Mouse (Mus musculus) colon, adult 2 months (tissue): Measurements from ENCODE around the gene Glt8d2. TPM values are rescaled to one million over a fixed set of nuclear protein-coding genes. Genes with fewer than 3 reads are reported as not detected.

Experiments
- polyA plus RNA-seq: library from polyadenylated mRNA; depleted of rRNA; stranded (reverse); fragments of >200 nt; gene quantifications from 2 replicates; pipeline ENCODE4 v1.2.3, GENCODE M21; 2012; rRNA removed

The Glt8d2 gene
- polyA plus RNA-seq, result 0.99 and 1.2 TPM in 2 replicates

DNA sequence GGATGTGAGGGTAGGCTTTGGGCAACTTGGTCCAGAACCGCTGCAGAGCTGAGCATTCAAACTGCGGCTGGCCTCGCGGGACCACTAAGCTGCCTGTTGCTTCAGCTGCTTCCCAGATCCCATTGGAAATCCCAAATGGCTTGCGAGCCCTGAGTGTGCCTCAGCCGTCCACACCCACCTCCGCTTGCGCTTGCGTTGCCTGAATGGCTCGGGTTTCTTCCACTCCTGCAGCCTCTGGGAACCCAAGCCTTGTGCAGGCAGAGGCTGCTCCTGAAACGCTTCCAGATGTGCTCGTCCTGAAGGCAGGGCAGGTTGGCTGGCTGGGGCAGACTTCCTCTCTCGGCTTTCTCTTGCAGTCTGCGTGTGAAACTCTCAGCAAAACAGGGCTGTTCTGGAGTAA, at the start of gene Glt8d2:
Gene Glt8d2 (minus strand): TSS at position 157 of the 400 bp plus-strand sequence.

DNA sequence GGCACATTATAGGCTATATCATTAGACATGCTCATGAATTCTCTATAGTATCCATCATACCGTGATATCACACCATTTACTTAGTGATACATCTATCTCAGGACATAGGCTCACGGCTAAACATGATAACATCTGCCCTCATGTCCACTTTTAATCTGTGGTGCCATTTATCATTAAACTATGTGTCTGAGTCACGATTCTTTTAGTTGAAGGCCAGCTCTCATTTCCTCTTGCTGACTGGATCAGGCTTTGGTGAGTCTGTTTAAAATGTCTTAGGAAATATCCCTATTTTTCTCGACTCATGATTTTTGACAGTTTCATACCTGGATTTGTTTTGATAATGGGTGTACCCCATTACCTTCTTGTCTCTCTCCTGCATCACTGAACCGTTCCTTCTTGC, 5.5 kb upstream of the Glt8d2 start, which contains the start of gene Hcfc2:
Gene Hcfc2 (plus strand): TSS at position 205 of the 400 bp plus-strand sequence.

DNA sequence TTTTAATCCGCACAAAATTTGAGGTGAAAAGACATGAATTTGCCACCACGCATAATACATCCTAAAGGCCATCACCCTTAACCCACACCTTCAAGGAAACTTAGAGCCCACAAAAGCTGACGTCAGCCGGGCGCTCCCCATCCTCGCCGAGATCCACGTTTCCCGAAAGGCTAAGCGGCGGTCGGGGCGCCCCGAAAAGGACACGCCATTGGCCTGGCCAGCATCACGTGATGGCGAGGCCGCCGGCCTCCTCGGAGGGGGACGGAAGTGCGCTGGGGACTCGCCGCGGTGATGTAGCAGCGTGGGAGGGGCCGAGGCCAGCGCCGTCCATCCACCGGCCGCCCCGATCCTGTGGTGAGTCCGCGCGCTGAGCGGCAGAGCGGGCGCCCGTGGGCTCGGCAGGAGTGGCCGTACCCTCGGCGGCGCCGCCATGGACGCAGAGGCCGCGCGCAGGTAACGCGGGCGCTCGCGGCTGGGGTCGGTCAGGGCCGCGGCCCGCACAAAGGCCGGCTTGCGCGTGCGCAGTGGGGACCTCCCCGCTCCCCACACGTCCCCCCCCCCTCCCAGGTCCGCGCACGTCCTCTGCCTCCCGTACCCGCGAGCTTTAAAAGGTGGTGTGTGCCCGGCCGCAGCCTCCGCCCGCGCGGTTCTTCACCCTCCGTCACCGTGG, 60.7 kb downstream of the Glt8d2 start, which contains the start of gene Tdg:
Gene Tdg (plus strand): TSS at position 243 of the 670 bp plus-strand sequence.

DNA sequence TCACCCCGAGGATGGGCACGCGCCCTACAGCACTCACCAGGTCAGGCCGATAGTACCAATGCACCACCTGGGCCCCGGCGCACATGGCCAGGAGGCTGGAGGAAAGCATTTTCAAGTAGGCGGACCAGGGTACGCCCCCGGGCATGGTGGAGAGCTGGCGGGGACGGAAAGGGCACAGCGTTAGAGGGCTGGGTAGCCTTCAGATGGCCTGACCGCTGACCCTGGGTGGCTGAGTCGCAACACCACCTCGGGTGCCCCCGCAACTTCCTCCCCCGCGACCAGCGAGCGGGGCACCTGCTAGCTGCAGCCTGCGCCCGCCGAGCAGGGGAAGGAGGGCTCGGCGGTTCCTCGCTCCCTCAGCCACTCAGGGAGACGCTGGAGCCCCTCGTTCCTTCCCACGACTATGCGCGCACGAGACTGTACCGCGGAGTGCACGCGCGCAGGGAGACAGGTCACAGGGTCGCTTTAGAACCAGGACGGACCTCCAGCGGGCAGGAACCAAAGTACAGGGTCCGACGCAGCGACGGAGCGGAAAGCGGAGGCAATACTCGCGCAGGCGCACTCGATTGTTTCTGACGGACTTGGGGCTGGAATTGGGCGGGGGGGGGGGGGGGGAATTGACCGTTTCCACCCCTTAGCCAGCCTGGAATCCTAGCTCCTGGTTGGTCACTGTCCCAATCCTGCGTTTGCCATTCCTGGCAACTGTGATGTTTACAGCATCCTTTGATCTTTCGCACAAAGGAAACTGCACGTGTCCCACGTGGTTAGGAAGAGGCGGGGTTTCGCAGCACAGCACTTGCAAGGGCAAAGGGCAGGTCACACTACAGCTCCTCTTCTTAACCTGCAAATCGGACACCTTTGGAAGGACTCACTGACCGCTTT, 67.5 kb downstream of the Glt8d2 start, which contains the start of gene 1190007I07Rik:
Gene 1190007I07Rik (minus strand): TSS at position 558 of the 882 bp plus-strand sequence.

Other genes starting within 250 kb of the Glt8d2 start
- gene Gm1553, start 198.0 kb downstream of the Glt8d2 start, polyA plus RNA-seq, result not detected in 2 replicates
- gene 1190007I07Rik, start 67.4 kb downstream of the Glt8d2 start, polyA plus RNA-seq, result 48.9 and 52.9 TPM in 2 replicates
- gene Tdg, start 60.8 kb downstream of the Glt8d2 start, polyA plus RNA-seq, result 17.1 and 19.1 TPM in 2 replicates
- gene Hcfc2, start 5.5 kb upstream of the Glt8d2 start, polyA plus RNA-seq, result 4.3 and 5.3 TPM in 2 replicates
- gene Nfyb, start 73.5 kb upstream of the Glt8d2 start, polyA plus RNA-seq, result 8.1 and 9.9 TPM in 2 replicates
- 60.3 and 60.8 TPM in 2 replicates for gene Txnrd1, start 143.3 kb upstream of the Glt8d2 start, polyA plus RNA-seq
- gene Eid3, start 176.0 kb upstream of the Glt8d2 start, polyA plus RNA-seq, result 0.28 and 0.64 TPM in 2 replicates